In genomic region chr12:108159863-108160262, GRCm38 (mm10) we compare ENCODE assay signal across 33 mouse cellular contexts. TPM values are rescaled to one million over a fixed set of nuclear protein-coding genes. Genes with fewer than 3 reads are reported as not detected.
DNase-seq lines count a peak whose midpoint lies in the region; ATAC-seq and TF ChIP-seq lines count a peak whose summit lies in the region.
"Had no signal": no experiment of that assay in that cellular context is flagged by ENCODE, and none has a peak within 500 bp of the region (broad histone marks: within the 10 kb centered on the region; RNA-seq: fewer than 3 reads in every experiment).

No protein-coding gene starts in this region.

- peak; percentile 50 for TF ChIP-seq CTCF in layer of hippocampus, adult 2 months (conservative IDR thresholded peaks at IDR 0.05)
- TF ChIP-seq CTCF in E14TG2a.4 (conservative IDR thresholded peaks at IDR 0.05; ENCODE audit: low read length): 0 out of 2 replicates have a peak, but pooled peaks have one; percentile 15

- H3K27me3 ChIP-seq in E14TG2a.4 (ENCODE audit: insufficient read depth, low read length): no peaks in the 10 kb centered on the region
- H3K27me3 ChIP-seq: CH12.LX; embryonic facial prominence, embryonic 15.5 days; forebrain, embryonic 13.5 days; limb, embryonic 12.5 days; neural tube, embryonic 12.5 days had no signal

- no peaks in the 10 kb centered on the region for H3K9me3 ChIP-seq in E14TG2a.4 (ENCODE audit: low read length)
- H3K9me3 ChIP-seq: embryonic facial prominence, embryonic 10.5 days; embryonic facial prominence, embryonic 15.5 days; forebrain, embryonic 13.5 days; hindbrain, embryonic 10.5 days; limb, embryonic 12.5 days; midbrain, embryonic 10.5 days; neural tube, embryonic 12.5 days had no signal

- ATAC-seq in common myeloid progenitor, adult 5-6 weeks (replicated peaks; ENCODE audit: low read depth, poor library complexity, severe bottlenecking): 0 out of 2 replicates have a peak, but pooled peaks have one; percentile 60
- ATAC-seq in erythroblast, adult 5-6 weeks (replicated peaks; ENCODE audit: low FRiP score, poor library complexity, severe bottlenecking): no peak
- ATAC-seq: activated CD4-positive, CD25-positive, alpha-beta regulatory T cell, adult 4 months; forebrain, embryonic 13.5 days; hindbrain, embryonic 16.5 days; intestine, embryonic 16.5 days; midbrain, embryonic 16.5 days had no signal

- no peaks in the 10 kb centered on the region for H3K4me1 ChIP-seq in E14TG2a.4 (replicated peaks; ENCODE audit: low read depth, low read length)
- H3K4me1 ChIP-seq: embryonic facial prominence, embryonic 10.5 days; embryonic facial prominence, embryonic 15.5 days; hindbrain, embryonic 10.5 days; limb, embryonic 12.5 days; midbrain, embryonic 10.5 days; neural tube, embryonic 12.5 days had no signal

- H3K27ac ChIP-seq in layer of hippocampus, adult 2 months: no peak overlapping the region
- H3K27ac ChIP-seq: embryonic facial prominence, embryonic 10.5 days; embryonic facial prominence, embryonic 15.5 days; forebrain, embryonic 13.5 days; gastrocnemius, adult 2 months; hindbrain, embryonic 10.5 days; limb, embryonic 12.5 days; macrophage; midbrain, embryonic 10.5 days; neural tube, embryonic 12.5 days had no signal

- H3K36me3 ChIP-seq in E14TG2a.4 (ENCODE audit: insufficient read depth, low read length): peaks cover 89% of the 10 kb centered on the region

- H3K4me3 ChIP-seq in layer of hippocampus, adult 2 months: no peak overlapping the region
- no peak overlapping the region for H3K4me3 ChIP-seq in E14TG2a.4 (replicated peaks; ENCODE audit: low read length)
- H3K4me3 ChIP-seq: embryonic facial prominence, embryonic 10.5 days; embryonic facial prominence, embryonic 15.5 days; forebrain, embryonic 13.5 days; gastrocnemius, adult 2 months; hindbrain, embryonic 10.5 days; limb, embryonic 12.5 days; midbrain, embryonic 10.5 days; myocyte; neural tube, embryonic 12.5 days had no signal

- DNase-seq in layer of hippocampus, adult 2 months (ENCODE audit: low spot score in 2 of 2): no peak
- no peak for DNase-seq in layer of hippocampus, adult 9-10 months (ENCODE audit: low spot score)
- DNase-seq in 3T3-L1 (ENCODE audit: low read depth, low spot score): peak; percentile 18
- no peak for DNase-seq in gastrocnemius, postnatal 4 days (ENCODE audit: low spot score in 2 of 2)
- DNase-seq: adrenal gland, adult 2 months; adrenal gland, postnatal 36 days; cerebellum, adult 18-20 months; cerebellum, postnatal 10 days; gastrocnemius, adult 2 months; gastrocnemius, postnatal 36 days; heart, postnatal 14 days; kidney, postnatal 4 days; layer of hippocampus, adult 9-11 months; lung, postnatal 10 days; thymus, adult 2 months; thymus, postnatal 36 days had no signal

RNA-seq across cellular contexts. Expression of gene Setd3, which starts 19.3 kb away (rescaled TPM):
- total RNA-seq in layer of hippocampus, adult 2 months (2021): 100 to 1,000 TPM; 148 to 154 TPM
- total RNA-seq in common myeloid progenitor, adult 5-6 weeks (2017): 81.5 and 84.3 TPM in 2 replicates
- total RNA-seq in gastrocnemius, postnatal 4 days (2021): 100 to 1,000 TPM in 1 of 2 experiments, 10 to 100 TPM in 1; 98.9 to 107 TPM
- total RNA-seq in erythroblast, adult 5-6 weeks (2015; ENCODE audit: low replicate concordance): 19.4 and 22.2 TPM in 2 replicates
- total RNA-seq in erythroblast, adult 5-6 weeks (2017; ENCODE audit: low replicate concordance): 51.3 and 63.4 TPM in 2 replicates

RNA-seq across cellular contexts. Expression of gene Ccnk, which starts 19.5 kb away (rescaled TPM):
- total RNA-seq in layer of hippocampus, adult 2 months (2021): 10 to 100 TPM; 29.6 to 30.8 TPM
- 14.6 and 21.0 TPM in 2 replicates for total RNA-seq in common myeloid progenitor, adult 5-6 weeks (2017)
- total RNA-seq in gastrocnemius, postnatal 4 days (2021): 10 to 100 TPM; 35.5 to 36.4 TPM
- total RNA-seq in erythroblast, adult 5-6 weeks (2015; ENCODE audit: low replicate concordance): 41.6 and 43.4 TPM in 2 replicates
- 12.8 and 18.7 TPM in 2 replicates for total RNA-seq in erythroblast, adult 5-6 weeks (2017; ENCODE audit: low replicate concordance)
